10 mouse cellular contexts compared by ENCODE assay signal in genomic region chr3:51660821-51661276, GRCm38 (mm10). TPM values are rescaled to one million over a fixed set of nuclear protein-coding genes. Genes with fewer than 3 reads are reported as not detected.
DNase-seq lines count a peak whose midpoint lies in the region; ATAC-seq and TF ChIP-seq lines count a peak whose summit lies in the region.
"Had no signal": no experiment of that assay in that cellular context is flagged by ENCODE, and none has a peak within 500 bp of the region (broad histone marks: within the 10 kb centered on the region; RNA-seq: fewer than 3 reads in every experiment).

No protein-coding gene starts in this region.

- H3K4me1 ChIP-seq in hindbrain, postnatal 0 days (ENCODE audit: insufficient read depth, low read length), result no peaks in the 10 kb centered on the region
- no peaks in the 10 kb centered on the region for H3K4me1 ChIP-seq in hindbrain, embryonic 16.5 days (ENCODE audit: control insufficient read depth, insufficient read depth, low read depth, low read length)
- H3K4me1 ChIP-seq in intestine, postnatal 0 days (replicated peaks; ENCODE audit: control insufficient read depth, insufficient read depth, low read length), result 0 out of 2 replicates have a peak, but pooled peaks cover 4% of the 10 kb centered on the region
- peaks cover 11% of the 10 kb centered on the region; the same call in 1 of the 2 replicates for H3K4me1 ChIP-seq in small intestine, adult 2 months (ENCODE audit: control insufficient read depth, insufficient read depth, insufficient read length, low read length)
- peaks cover 38% of the 10 kb centered on the region for H3K4me1 ChIP-seq in heart, embryonic 12.5 days (replicated peaks)
- H3K4me1 ChIP-seq: forebrain, embryonic 12.5 days; hindbrain, embryonic 13.5 days had no signal

- H3K9me3 ChIP-seq in hindbrain, postnatal 0 days (ENCODE audit: low read length), result no peaks in the 10 kb centered on the region
- H3K9me3 ChIP-seq in hindbrain, embryonic 16.5 days (ENCODE audit: control insufficient read depth, low read length), result no peaks in the 10 kb centered on the region
- no peaks in the 10 kb centered on the region for H3K9me3 ChIP-seq in intestine, postnatal 0 days (ENCODE audit: control insufficient read depth)
- no peaks in the 10 kb centered on the region for H3K9me3 ChIP-seq in heart, embryonic 12.5 days (replicated peaks)
- H3K9me3 ChIP-seq: forebrain, embryonic 12.5 days; hindbrain, embryonic 13.5 days had no signal

- H3K4me2 ChIP-seq in hindbrain, postnatal 0 days (ENCODE audit: low read depth, low read length), result no peak overlapping the region
- H3K4me2 ChIP-seq in hindbrain, embryonic 16.5 days (ENCODE audit: low read length), result no peak overlapping the region
- peak overlapping the region; percentile 49 for H3K4me2 ChIP-seq in intestine, postnatal 0 days (replicated peaks; ENCODE audit: low read depth)
- no peak overlapping the region for H3K4me2 ChIP-seq in heart, embryonic 12.5 days
- H3K4me2 ChIP-seq: forebrain, embryonic 12.5 days; hindbrain, embryonic 13.5 days had no signal

- H3K9ac ChIP-seq in hindbrain, postnatal 0 days (replicated peaks; ENCODE audit: low read length), result no peak overlapping the region
- H3K9ac ChIP-seq in hindbrain, embryonic 16.5 days (ENCODE audit: low read depth, low read length), result no peak overlapping the region
- H3K9ac ChIP-seq in intestine, postnatal 0 days (ENCODE audit: low read depth, low read length), result no peak overlapping the region
- no peak overlapping the region for H3K9ac ChIP-seq in heart, embryonic 12.5 days
- H3K9ac ChIP-seq: forebrain, embryonic 12.5 days; hindbrain, embryonic 13.5 days had no signal

- TF ChIP-seq POLR2A in small intestine, adult 2 months (IDR thresholded peaks at IDR 0.05; ENCODE audit: low read depth, low read length), result no peak

- H3K27ac ChIP-seq in hindbrain, postnatal 0 days, result no peak overlapping the region
- no peak overlapping the region for H3K27ac ChIP-seq in hindbrain, embryonic 16.5 days (ENCODE audit: low read depth, low read length)
- H3K27ac ChIP-seq in intestine, postnatal 0 days (ENCODE audit: low read depth, low read length), result peak overlapping the region; percentile 73
- peak overlapping the region; percentile 96 for H3K27ac ChIP-seq in small intestine, adult 2 months (ENCODE audit: insufficient read depth, low read depth, low read length)
- H3K27ac ChIP-seq in heart, embryonic 12.5 days (ENCODE audit: poor library complexity, severe bottlenecking), result no peak overlapping the region
- no peak overlapping the region for H3K27ac ChIP-seq in left cerebral cortex, adult 2 months
- H3K27ac ChIP-seq: forebrain, embryonic 12.5 days; hindbrain, embryonic 13.5 days had no signal

- intact Hi-C loops in left cerebral cortex, adult 2 months (cut with DNase I), result no loop called here

- H3K27me3 ChIP-seq in hindbrain, postnatal 0 days (ENCODE audit: insufficient read depth, low read length), result no peaks in the 10 kb centered on the region
- H3K27me3 ChIP-seq in hindbrain, embryonic 16.5 days (replicated peaks; ENCODE audit: control insufficient read depth, insufficient read depth, low read length), result no peaks in the 10 kb centered on the region
- no peaks in the 10 kb centered on the region for H3K27me3 ChIP-seq in intestine, postnatal 0 days (replicated peaks; ENCODE audit: control insufficient read depth, insufficient read depth, low read length)
- no peaks in the 10 kb centered on the region for H3K27me3 ChIP-seq in small intestine, adult 2 months (ENCODE audit: control insufficient read depth, insufficient read depth, low read length)
- H3K27me3 ChIP-seq in heart, embryonic 12.5 days (replicated peaks), result no peaks in the 10 kb centered on the region
- H3K27me3 ChIP-seq: forebrain, embryonic 12.5 days; hindbrain, embryonic 13.5 days had no signal

- no peak for ATAC-seq in hindbrain, postnatal 0 days
- ATAC-seq in hindbrain, embryonic 16.5 days, result no peak
- ATAC-seq in activated CD4-positive, CD25-positive, alpha-beta regulatory T cell, adult 4 months, result peak; percentile 25
- peak; percentile 87 for ATAC-seq in intestine, postnatal 0 days
- no peak for ATAC-seq in heart, embryonic 12.5 days (ENCODE audit: insufficient number of reproducible peaks, low FRiP score)

- no peak for TF ChIP-seq CTCF in hindbrain, postnatal 0 days (IDR thresholded peaks at IDR 0.05; ENCODE audit: low read depth)
- TF ChIP-seq CTCF in intestine, postnatal 0 days (IDR thresholded peaks at IDR 0.05; ENCODE audit: low read depth), result no peak
- no peak for TF ChIP-seq CTCF in small intestine, adult 2 months (IDR thresholded peaks at IDR 0.05; ENCODE audit: extremely low read depth, insufficient read length, insufficient replicate concordance, low read depth, low read length)
- no peak for TF ChIP-seq CTCF in left cerebral cortex, adult 2 months (IDR thresholded peaks at IDR 0.05)

- no peaks in the 10 kb centered on the region for H3K36me3 ChIP-seq in hindbrain, postnatal 0 days (ENCODE audit: insufficient read depth, low read length)
- H3K36me3 ChIP-seq in hindbrain, embryonic 16.5 days (ENCODE audit: control insufficient read depth, insufficient read depth, low read length), result no peaks in the 10 kb centered on the region
- no peaks in the 10 kb centered on the region for H3K36me3 ChIP-seq in intestine, postnatal 0 days (ENCODE audit: control insufficient read depth, insufficient read depth)
- peaks cover 7% of the 10 kb centered on the region for H3K36me3 ChIP-seq in small intestine, adult 2 months (ENCODE audit: control insufficient read depth, insufficient read depth, low read length)
- H3K36me3 ChIP-seq in heart, embryonic 12.5 days, result no peaks in the 10 kb centered on the region
- H3K36me3 ChIP-seq: forebrain, embryonic 12.5 days; hindbrain, embryonic 13.5 days had no signal

- DNase-seq in hindbrain, postnatal 0 days (ENCODE audit: low spot score), result peak; percentile 17
- DNase-seq in kidney, postnatal 14 days, result no peak
- no peak for DNase-seq in left cerebral cortex, adult 2 months (ENCODE audit: extremely low spot score in 1 of 2, low spot score in 2 of 2)

- H3K4me3 ChIP-seq in hindbrain, postnatal 0 days (ENCODE audit: low read length), result no peak overlapping the region
- no peak overlapping the region for H3K4me3 ChIP-seq in hindbrain, embryonic 16.5 days (ENCODE audit: low read length)
- H3K4me3 ChIP-seq in intestine, postnatal 0 days (ENCODE audit: low read depth, low read length), result peak overlapping the region; percentile 32
- peak overlapping the region; percentile 63 for H3K4me3 ChIP-seq in small intestine, adult 2 months (ENCODE audit: low read depth, low read length)
- no peak overlapping the region for H3K4me3 ChIP-seq in heart, embryonic 12.5 days
- no peak overlapping the region for H3K4me3 ChIP-seq in left cerebral cortex, adult 2 months
- H3K4me3 ChIP-seq: forebrain, embryonic 12.5 days; hindbrain, embryonic 13.5 days had no signal

- 78% methylated on average over 3 of the region's 3 CpGs for WGBS in hindbrain, postnatal 0 days
- 83% methylated on average over 3 of the region's 3 CpGs for WGBS in hindbrain, embryonic 16.5 days
- 51% methylated on average over 3 of the region's 3 CpGs for WGBS in intestine, postnatal 0 days
- WGBS in small intestine, adult 2 months, result 35% methylated on average over 3 of the region's 3 CpGs
- WGBS in heart, embryonic 12.5 days, result 77% methylated on average over 3 of the region's 3 CpGs

RNA-seq across cellular contexts. Expression of gene Mgst2, which starts 0.7 kb away (rescaled TPM):
- total RNA-seq in hindbrain, postnatal 0 days (2014; rRNA removed), result not detected in 2 replicates
- polyA plus RNA-seq in hindbrain, postnatal 0 days (2015; fragmentation: Nextera tagmentation; extraction: Ambion mirVana), result 1.0 and 1.6 TPM in 2 replicates
- polyA plus RNA-seq in hindbrain, embryonic 16.5 days (2015; fragmentation: Nextera tagmentation; extraction: Ambion mirVana), result 0.33 and 0.40 TPM in 2 replicates
- polyA plus RNA-seq in activated CD4-positive, CD25-positive, alpha-beta regulatory T cell, adult 4 months (2017; shearing (Covaris generic)), result 100 to 1,000 TPM in 1 of 2 experiments, 10 to 100 TPM in 1; 82.2 to 161 TPM
- polyA plus RNA-seq in intestine, postnatal 0 days (2015; fragmentation: Nextera tagmentation; extraction: Ambion mirVana), result 128 and 153 TPM in 2 replicates
- 12.4 and 19.1 TPM in 2 replicates for polyA plus RNA-seq in small intestine, adult 2 months (2012; rRNA removed)
- 1.2 and 2.5 TPM in 2 replicates for polyA plus RNA-seq in heart, embryonic 12.5 days (2016; fragmentation: Nextera tagmentation; extraction: Ambion mirVana)
- total RNA-seq in left cerebral cortex, adult 2 months (2021), result not detected
- polyA plus RNA-seq: forebrain, embryonic 12.5 days had no signal

Comparison
In these comparisons a context has a peak if more than half of its experiments do, and no peak if none do; other contexts are left out.
1. ATAC-seq: peak in activated CD4-positive, CD25-positive, alpha-beta regulatory T cell, adult 4 months (single experiment) and intestine, postnatal 0 days (single experiment); none in hindbrain, postnatal 0 days (single experiment), hindbrain, embryonic 16.5 days (single experiment) and heart, embryonic 12.5 days (single experiment).
2. H3K27ac ChIP-seq: peak in intestine, postnatal 0 days (single experiment) and small intestine, adult 2 months (single experiment); none in hindbrain, postnatal 0 days (single experiment), hindbrain, embryonic 16.5 days (single experiment), heart, embryonic 12.5 days (single experiment) and left cerebral cortex, adult 2 months (single experiment).
3. H3K4me3 ChIP-seq: peak in intestine, postnatal 0 days (single experiment) and small intestine, adult 2 months (single experiment); none in hindbrain, postnatal 0 days (single experiment), hindbrain, embryonic 16.5 days (single experiment), heart, embryonic 12.5 days (single experiment) and left cerebral cortex, adult 2 months (single experiment).